Mouse (Mus musculus) intestine, embryonic 15.5 days (tissue): ENCODE results near the gene Fastkd3. TPM values are rescaled to one million over a fixed set of nuclear protein-coding genes. Genes with fewer than 3 reads are reported as not detected.
"Not testable (repeated sequence)": the region's sequence is repeated elsewhere in the genome, so short reads cannot be mapped to it uniquely, and the experiment has no call there.

Experiments
- ATAC-seq: fragments of 200-750 bp; cut with Nextera tagmentation; 2 replicates; pipeline ENCODE4 v1.8.0; 2017; ENCODE audit warnings: moderate TSS enrichment, moderate library complexity
- H3K27ac ChIP-seq: fragments of 300-500 bp; sonication (generic); 2 replicates; pipeline ENCODE4 v1.5.1; 2015; ENCODE audit warnings: mild to moderate bottlenecking, inconsistent platforms
- H3K27me3 ChIP-seq: fragments of 300-500 bp; sonication (generic); replicated peaks from 2 replicates; pipeline ENCODE4 v1.6.1; 2015; ENCODE audit warnings: inconsistent platforms
- H3K36me3 ChIP-seq: fragments of 300-500 bp; sonication (generic); 2 replicates; pipeline ENCODE4 v1.6.1; 2015; ENCODE audit warnings: inconsistent platforms
- H3K4me1 ChIP-seq: fragments of 300-500 bp; sonication (generic); replicated peaks from 2 replicates; pipeline ENCODE4 v1.6.1; 2015; ENCODE audit warnings: inconsistent platforms
- H3K4me2 ChIP-seq: fragments of 300-500 bp; sonication (generic); replicated peaks from 2 replicates; pipeline ENCODE4 v1.6.1; 2015; ENCODE audit warnings: mild to moderate bottlenecking, inconsistent platforms
- H3K4me3 ChIP-seq: fragments of 300-500 bp; sonication (generic); replicated peaks from 2 replicates; pipeline ENCODE4 v1.5.1; 2015; ENCODE audit warnings: inconsistent platforms
- H3K9ac ChIP-seq: fragments of 300-500 bp; sonication (generic); 2 replicates; pipeline ENCODE4 v1.6.1; 2015; ENCODE audit warnings: inconsistent platforms
- H3K9me3 ChIP-seq: fragments of 300-500 bp; sonication (generic); 2 replicates; pipeline ENCODE4 v1.6.1; 2016; ENCODE audit warnings: inconsistent platforms
- WGBS: fragments of 180-500 bp; shearing (Covaris S2); methylation state at CpG from one replicate; pipeline ENCODE4 v1.1.7; 2015; 5-methylcytosine and 5-hydroxymethylcytosine counted together
- polyA plus RNA-seq: library from polyadenylated mRNA; unstranded; fragments of >200 nt; fragmentation: Nextera tagmentation; extraction: Ambion mirVana; gene quantifications from 2 replicates; pipeline ENCODE4 v1.2.1, GENCODE M21; 2015

Gene Fastkd3
- 32.9 and 37.5 TPM in 2 replicates for polyA plus RNA-seq

DNA sequence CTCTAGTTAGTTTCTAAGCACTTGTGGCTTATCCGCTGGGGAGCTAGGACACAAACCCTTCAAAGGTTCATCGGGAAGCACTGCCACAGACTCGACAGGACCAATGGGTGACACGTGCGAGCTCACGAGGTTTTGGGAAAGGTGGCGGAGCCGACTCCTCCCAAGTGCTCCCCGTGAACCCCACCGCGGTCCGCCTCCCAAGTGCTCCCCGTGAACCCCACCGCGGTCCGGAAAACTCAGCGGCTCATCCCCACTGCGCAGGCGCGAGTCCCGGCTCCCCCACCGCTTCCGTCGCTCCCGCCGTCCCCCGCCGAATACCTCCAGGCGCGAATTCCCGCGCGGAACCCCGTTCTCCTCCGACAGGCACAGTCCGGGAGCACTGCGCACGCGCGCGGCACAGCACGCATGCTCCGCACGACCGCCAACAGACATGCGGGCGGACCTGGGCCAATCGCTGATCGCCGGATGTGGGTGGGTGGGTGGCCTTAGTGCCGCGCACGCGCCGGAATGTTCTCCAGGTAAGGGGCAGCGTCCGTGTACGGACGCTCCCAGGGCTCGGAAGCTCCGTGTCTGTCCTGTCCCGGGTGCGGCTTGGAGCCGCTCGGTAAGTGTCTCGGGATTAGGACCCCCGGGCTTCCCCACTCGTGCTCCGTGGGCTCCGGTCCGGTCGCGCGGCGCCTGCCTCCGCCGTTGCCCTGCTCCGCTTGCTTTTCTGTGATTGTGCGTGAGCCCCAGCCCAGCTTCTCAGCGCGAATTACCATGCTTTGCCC lies at the start of gene Fastkd3, which contains the start of gene Mtrr:
TSS of gene Fastkd3 (plus strand) at position 488 of the 770 bp plus-strand sequence.
TSS of gene Mtrr (minus strand) at position 403 of the 770 bp plus-strand sequence.
- Histone ChIP-seq H3K9me3 (no peaks in the 10 kb centered on the region), H3K4me2 (peak within 1 kb of the TSS; percentile 74), H3K36me3 (peaks cover 16% of the 10 kb centered on the region), H3K27ac (peak within 1 kb of the TSS; percentile 86), H3K4me3 (peak within 1 kb of the TSS; percentile 78), H3K4me1 (0 out of 2 replicates have a peak, but pooled peaks cover 6% of the 10 kb centered on the region), H3K9ac (peak within 1 kb of the TSS; percentile 75), H3K27me3 (no peaks in the 10 kb centered on the region)
- ATAC-seq, result peak; percentile 99
- under 1% methylated on average over 81 of the region's 81 CpGs for WGBS

- H3K4me1 ChIP-seq, ATAC-seq, H3K36me3 ChIP-seq, H3K27ac ChIP-seq, H3K4me3 ChIP-seq, H3K9ac ChIP-seq, H3K9me3 ChIP-seq, H3K27me3 ChIP-seq, H3K4me2 ChIP-seq: not testable (repeated sequence)
- WGBS, result 23% methylated on average over 6 of the region's 6 CpGs
Measured at GRCm38 (mm10) chr13:68553391-68553790, 28.6 kb upstream of the Fastkd3 start.

DNA sequence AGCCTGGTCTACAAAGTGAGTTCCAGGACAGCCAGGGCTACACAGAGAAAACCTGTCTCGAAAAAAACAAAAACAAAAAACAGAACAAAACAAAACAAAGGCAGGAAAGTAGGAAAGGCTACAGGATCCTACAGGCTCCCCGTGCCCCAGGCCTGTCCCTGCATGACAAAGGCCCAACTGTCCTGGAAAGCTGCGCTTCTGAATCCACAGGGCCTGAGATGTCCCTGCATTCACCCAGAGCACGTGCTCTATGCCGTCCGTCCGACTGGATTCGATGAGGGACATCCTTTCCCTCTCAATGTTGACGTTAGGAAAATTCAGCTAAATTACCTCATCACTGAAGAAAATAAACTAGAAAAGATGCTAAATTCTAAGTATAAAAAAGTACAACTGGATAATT lies 13.9 kb upstream of the Fastkd3 start:
- H3K9ac ChIP-seq, result no peak overlapping the region
- 96% methylated on average over 9 of the region's 9 CpGs for WGBS
- H3K4me2 ChIP-seq, result no peak overlapping the region
- peaks cover 7% of the 10 kb centered on the region; the same call in 1 of the 2 replicates for H3K36me3 ChIP-seq
- ATAC-seq, result no peak
- H3K4me1 ChIP-seq, result 0 out of 2 replicates have a peak, but pooled peaks cover under 1% of the 10 kb centered on the region
- H3K9me3 ChIP-seq, result no peaks in the 10 kb centered on the region
- H3K27me3 ChIP-seq, result no peaks in the 10 kb centered on the region
- no peak overlapping the region for H3K4me3 ChIP-seq
- no peak overlapping the region for H3K27ac ChIP-seq

GRCm38 (mm10) chr13:68568548-68568947 lies 13.5 kb upstream of the Fastkd3 start:
- Histone ChIP-seq H3K9ac (no peak overlapping the region), H3K9me3 (no peaks in the 10 kb centered on the region), H3K27me3 (no peaks in the 10 kb centered on the region), H3K4me1 (0 out of 2 replicates have a peak, but pooled peaks cover 5% of the 10 kb centered on the region), H3K4me2 (no peak overlapping the region), H3K27ac (no peak overlapping the region), H3K36me3 (peaks cover 7% of the 10 kb centered on the region; the same call in 1 of the 2 replicates), H3K4me3 (no peak overlapping the region)
- WGBS, result 92% methylated on average over 11 of the region's 11 CpGs
- no peak for ATAC-seq

GRCm38 (mm10) chr13:68569589-68570336 lies 12.3 kb upstream of the Fastkd3 start:
- Histone ChIP-seq H3K9ac (no peak overlapping the region), H3K4me2 (no peak overlapping the region), H3K27ac (no peak overlapping the region), H3K4me1 (0 out of 2 replicates have a peak, but pooled peaks cover 5% of the 10 kb centered on the region), H3K4me3 (no peak overlapping the region), H3K36me3 (0 out of 2 replicates have a peak, but pooled peaks cover 6% of the 10 kb centered on the region), H3K9me3 (no peaks in the 10 kb centered on the region), H3K27me3 (no peaks in the 10 kb centered on the region)
- ATAC-seq, result 0 out of 2 replicates have a peak, but pooled peaks have one; percentile 29
- 53% methylated on average over 17 of the region's 17 CpGs for WGBS

GRCm38 (mm10) chr13:68572247-68572646 lies 9.8 kb upstream of the Fastkd3 start:
- Histone ChIP-seq H3K9me3 (no peaks in the 10 kb centered on the region), H3K9ac (no peak overlapping the region), H3K27me3 (no peaks in the 10 kb centered on the region), H3K27ac (no peak overlapping the region), H3K4me2 (no peak overlapping the region), H3K4me3 (no peak overlapping the region), H3K36me3 (0 out of 2 replicates have a peak, but pooled peaks cover 7% of the 10 kb centered on the region), H3K4me1 (0 out of 2 replicates have a peak, but pooled peaks cover 5% of the 10 kb centered on the region)
- 76% methylated on average over 19 of the region's 19 CpGs for WGBS
- no peak for ATAC-seq

- peak overlapping the region; percentile 60 for H3K27ac ChIP-seq
- ATAC-seq, result peak; percentile 87
- 0 out of 2 replicates have a peak, but pooled peaks cover 7% of the 10 kb centered on the region for H3K36me3 ChIP-seq
- H3K4me3 ChIP-seq, result no peak overlapping the region
- no peak overlapping the region for H3K9ac ChIP-seq
- H3K27me3 ChIP-seq, result no peaks in the 10 kb centered on the region
- H3K9me3 ChIP-seq, result no peaks in the 10 kb centered on the region
- H3K4me2 ChIP-seq, result no peak overlapping the region
- 0 out of 2 replicates have a peak, but pooled peaks cover 5% of the 10 kb centered on the region for H3K4me1 ChIP-seq
- 39% methylated on average over 10 of the region's 10 CpGs for WGBS
Measured at GRCm38 (mm10) chr13:68572966-68573913, 8.8 kb upstream of the Fastkd3 start.

DNA sequence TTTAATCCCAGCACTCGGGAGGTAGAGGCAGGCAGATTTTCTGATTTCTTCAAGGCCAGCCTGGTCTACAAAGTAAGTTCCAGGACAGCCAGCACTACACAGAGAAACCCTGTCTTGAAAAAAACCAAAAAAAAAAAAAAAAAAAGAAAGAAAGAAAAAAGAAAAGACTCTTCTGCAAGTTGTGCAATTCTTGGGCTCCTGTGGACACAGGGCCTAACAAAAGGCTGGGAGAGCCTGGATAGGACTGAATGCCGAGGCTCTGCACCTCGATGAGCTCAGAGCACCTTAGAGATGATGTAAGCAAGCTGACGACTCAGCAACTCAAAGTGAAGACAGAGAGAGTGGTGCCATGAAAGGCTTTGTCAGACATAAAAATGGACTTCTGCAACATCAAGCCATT lies 7.6 kb upstream of the Fastkd3 start:
- 0 out of 2 replicates have a peak, but pooled peaks cover 3% of the 10 kb centered on the region for H3K36me3 ChIP-seq
- no peaks in the 10 kb centered on the region for H3K27me3 ChIP-seq
- H3K4me1 ChIP-seq, result 0 out of 2 replicates have a peak, but pooled peaks cover 5% of the 10 kb centered on the region
- no peak for ATAC-seq
- no peak overlapping the region for H3K27ac ChIP-seq
- H3K9ac ChIP-seq, result no peak overlapping the region
- H3K4me3 ChIP-seq, result no peak overlapping the region
- no peaks in the 10 kb centered on the region for H3K9me3 ChIP-seq
- WGBS, result 72% methylated on average over 4 of the region's 4 CpGs
- no peak overlapping the region for H3K4me2 ChIP-seq

GRCm38 (mm10) chr13:68577945-68578344 lies 4.1 kb upstream of the Fastkd3 start:
- H3K36me3 ChIP-seq, result 0 out of 2 replicates have a peak, but pooled peaks cover 3% of the 10 kb centered on the region
- ATAC-seq, result no peak
- H3K9me3 ChIP-seq, result no peaks in the 10 kb centered on the region
- WGBS, result 84% methylated on average over 7 of the region's 7 CpGs
- H3K27me3 ChIP-seq, result no peaks in the 10 kb centered on the region
- no peak overlapping the region for H3K4me3 ChIP-seq
- 0 out of 2 replicates have a peak, but pooled peaks cover 5% of the 10 kb centered on the region for H3K4me1 ChIP-seq
- H3K9ac ChIP-seq, result no peak overlapping the region
- H3K27ac ChIP-seq, result no peak overlapping the region
- no peak overlapping the region for H3K4me2 ChIP-seq

DNA sequence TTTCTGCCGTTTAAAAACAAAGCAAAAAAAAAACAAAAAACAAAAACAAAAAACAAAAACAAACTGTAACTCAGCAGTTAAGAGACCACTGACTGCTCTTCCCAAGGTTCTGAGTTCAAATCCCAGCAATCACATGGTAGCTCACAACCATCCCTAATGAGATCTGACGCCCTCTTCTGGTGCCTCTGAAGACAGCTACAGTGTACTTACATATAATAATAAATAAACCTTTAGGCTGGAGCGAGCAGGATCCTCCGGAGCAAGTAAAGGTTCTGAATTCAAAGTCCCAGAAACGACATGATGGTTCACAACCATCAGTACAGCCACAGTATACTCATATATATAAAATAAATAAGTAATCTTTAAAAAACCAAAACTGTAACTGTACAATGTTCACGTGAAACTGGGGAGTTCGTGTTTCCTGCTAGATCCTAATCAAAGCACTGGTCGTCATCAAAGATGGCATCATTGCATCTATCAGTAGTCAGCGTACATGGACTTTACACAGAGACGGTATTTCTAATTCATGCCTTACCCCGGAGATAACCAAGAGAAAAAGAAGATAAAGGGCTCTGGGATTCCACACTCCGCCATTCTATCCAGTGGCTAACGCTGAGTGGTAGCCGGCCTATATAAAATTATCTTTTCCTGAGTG lies 821 bp upstream of the Fastkd3 start:
- no peaks in the 10 kb centered on the region for H3K9me3 ChIP-seq
- whole genome bisulfite sequencing, result 21% methylated on average over 14 of the region's 14 CpGs
- no peak; the same call in 1 of the 2 replicates for ATAC-seq
- H3K27me3 ChIP-seq, result no peaks in the 10 kb centered on the region
- peak overlapping the region; percentile 69 for H3K4me2 ChIP-seq
- H3K36me3 ChIP-seq, result peaks cover 16% of the 10 kb centered on the region; the same call in 1 of the 2 replicates
- H3K4me3 ChIP-seq, result peak overlapping the region; percentile 78
- H3K9ac ChIP-seq, result peak overlapping the region; percentile 59
- peak overlapping the region; percentile 80 for H3K27ac ChIP-seq
- H3K4me1 ChIP-seq, result 0 out of 2 replicates have a peak, but pooled peaks cover 6% of the 10 kb centered on the region

DNA sequence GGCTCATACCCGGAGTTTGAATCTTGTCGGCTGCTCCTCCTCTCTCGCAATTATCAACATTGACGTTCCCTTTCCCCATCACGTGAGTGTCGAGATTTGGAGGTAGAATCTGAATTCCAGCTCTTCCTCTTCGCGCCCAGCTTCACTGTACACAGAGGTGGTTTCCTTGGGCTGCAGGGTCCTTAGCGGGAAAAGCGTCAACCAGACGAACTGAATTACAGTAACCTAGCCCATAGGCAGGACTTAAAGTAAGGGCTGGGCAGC lies 415 bp downstream of the Fastkd3 start:
- 0% methylated on average over 11 of the region's 11 CpGs for WGBS
- Histone ChIP-seq H3K4me2 (peak overlapping the region; percentile 74), H3K4me1 (0 out of 2 replicates have a peak, but pooled peaks cover 6% of the 10 kb centered on the region), H3K36me3 (peaks cover 20% of the 10 kb centered on the region), H3K9me3 (no peaks in the 10 kb centered on the region), H3K27me3 (no peaks in the 10 kb centered on the region), H3K27ac (peak overlapping the region; percentile 86), H3K4me3 (peak overlapping the region; percentile 78), H3K9ac (peak overlapping the region; percentile 75)
- ATAC-seq, result peak; percentile 29
